Mouse (Mus musculus) kidney, embryonic 14.5 days (tissue): Measurements from ENCODE around the gene Vps25. TPM values are rescaled to one million over a fixed set of nuclear protein-coding genes. Genes with fewer than 3 reads are reported as not detected.
A peak's percentile ranks its signal among the peaks of the same experiment; 100 is the strongest.

Source experiments
- ATAC-seq: fragments of 200-750 bp; cut with Nextera tagmentation; 2 replicates; pipeline ENCODE4 v1.8.0; 2017; ENCODE audit warnings: moderate number of reproducible peaks, mild to moderate bottlenecking, moderate TSS enrichment, moderate library complexity; ENCODE audit not compliant: low FRiP score, low TSS enrichment
- H3K27ac ChIP-seq: fragments of 300-500 bp; sonication (generic); 2 replicates; pipeline ENCODE4 v1.5.1; 2014; ENCODE audit warnings: low read depth, mild to moderate bottlenecking, low read length, moderate library complexity, mixed read lengths
- H3K27me3 ChIP-seq: fragments of 300-500 bp; sonication (generic); 2 replicates; pipeline ENCODE4 v1.6.1; 2014; ENCODE audit warnings: mild to moderate bottlenecking, low read length; ENCODE audit not compliant: control insufficient read depth, insufficient read depth
- H3K36me3 ChIP-seq: fragments of 300-500 bp; sonication (generic); 2 replicates; pipeline ENCODE4 v1.6.1; 2014; ENCODE audit warnings: low read length, mixed read lengths; ENCODE audit not compliant: control insufficient read depth, insufficient read depth
- H3K4me1 ChIP-seq: fragments of 300-500 bp; sonication (generic); 2 replicates; pipeline ENCODE4 v1.6.1; 2014; ENCODE audit warnings: low read length, mixed read lengths; ENCODE audit not compliant: control insufficient read depth, insufficient read depth
- H3K4me2 ChIP-seq: fragments of 300-500 bp; sonication (generic); replicated peaks from 2 replicates; pipeline ENCODE4 v1.6.1; 2014; ENCODE audit warnings: low read depth, mild to moderate bottlenecking, low read length
- H3K4me3 ChIP-seq: fragments of 300-500 bp; sonication (generic); 2 replicates; pipeline ENCODE4 v1.5.1; 2014; ENCODE audit warnings: mild to moderate bottlenecking, low read length
- H3K9ac ChIP-seq: fragments of 300-500 bp; sonication (generic); 2 replicates; pipeline ENCODE4 v1.6.1; 2014; ENCODE audit warnings: low read depth, mild to moderate bottlenecking, low read length, moderate library complexity
- H3K9me3 ChIP-seq: fragments of 300-500 bp; sonication (generic); 2 replicates; pipeline ENCODE4 v1.6.1; 2016; ENCODE audit warnings: low read length; ENCODE audit not compliant: control insufficient read depth
- WGBS: fragments of 180-500 bp; shearing (Covaris S2); extraction: QIAGEN DNeasy Blood & Tissue Kit; methylation state at CpG from one replicate; pipeline ENCODE4 v1.1.7; 2014; 5-methylcytosine and 5-hydroxymethylcytosine counted together
- polyA plus RNA-seq: library from polyadenylated mRNA; unstranded; fragments of >200 nt; fragmentation: Nextera tagmentation; extraction: Ambion mirVana; gene quantifications from 2 replicates; pipeline ENCODE4 v1.2.1, GENCODE M21; 2014

Gene Vps25
- polyA plus RNA-seq, 1 experiment from 2014 or later, result 154 TPM

- Histone ChIP-seq H3K27me3 (peaks cover 9% of the 10 kb centered on the region; the same call in 1 of the 2 replicates), H3K9me3 (no peaks in the 10 kb centered on the region), H3K4me3 (peak overlapping the region; percentile 50), H3K27ac (no peak overlapping the region), H3K9ac (peak overlapping the region; percentile 46; the same call in 1 of the 2 replicates), H3K36me3 (peaks cover 2% of the 10 kb centered on the region; the same call in 1 of the 2 replicates), H3K4me2 (peak overlapping the region; percentile 75), H3K4me1 (peaks cover 42% of the 10 kb centered on the region)
- ATAC-seq, result no peak
- WGBS, result 10% methylated on average over 32 of the region's 32 CpGs
These were observed 9.9 kb downstream of the Vps25 start for GRCm38 (mm10) chr11:101263138-101263988.

GRCm38 (mm10) chr11:101263989-101264280 lies 10.4 kb downstream of the Vps25 start:
- peak overlapping the region; percentile 50; the same call in 1 of the 2 replicates for H3K4me3 ChIP-seq
- ATAC-seq, result no peak
- peaks cover 36% of the 10 kb centered on the region for H3K4me1 ChIP-seq
- H3K4me2 ChIP-seq, result peak overlapping the region; percentile 75; the same call in 1 of the 2 replicates
- H3K9ac ChIP-seq, result no peak overlapping the region; the same call in 1 of the 2 replicates
- no peaks in the 10 kb centered on the region for H3K9me3 ChIP-seq
- peaks cover 9% of the 10 kb centered on the region; the same call in 1 of the 2 replicates for H3K27me3 ChIP-seq
- WGBS, result 14% methylated on average over 3 of the region's 3 CpGs
- H3K36me3 ChIP-seq, result 0 out of 2 replicates have a peak, but pooled peaks cover 3% of the 10 kb centered on the region
- H3K27ac ChIP-seq, result no peak overlapping the region

GRCm38 (mm10) chr11:101264954-101265471 lies 11.5 kb downstream of the Vps25 start:
- Histone ChIP-seq H3K27ac (no peak overlapping the region), H3K36me3 (0 out of 2 replicates have a peak, but pooled peaks cover 3% of the 10 kb centered on the region), H3K4me3 (peak overlapping the region; percentile 12), H3K27me3 (peaks cover 9% of the 10 kb centered on the region; the same call in 1 of the 2 replicates), H3K4me2 (peak overlapping the region; percentile 38), H3K9me3 (no peaks in the 10 kb centered on the region), H3K4me1 (peaks cover 30% of the 10 kb centered on the region), H3K9ac (peak overlapping the region; percentile 1; the same call in 1 of the 2 replicates)
- WGBS, result 6% methylated on average over 31 of the region's 31 CpGs
- no peak for ATAC-seq

- Histone ChIP-seq H3K27me3 (peaks cover 9% of the 10 kb centered on the region; the same call in 1 of the 2 replicates), H3K4me2 (no peak overlapping the region; the same call in 1 of the 2 replicates), H3K9me3 (no peaks in the 10 kb centered on the region), H3K36me3 (0 out of 2 replicates have a peak, but pooled peaks cover 3% of the 10 kb centered on the region), H3K27ac (no peak overlapping the region), H3K4me3 (no peak overlapping the region), H3K9ac (no peak overlapping the region), H3K4me1 (peaks cover 30% of the 10 kb centered on the region)
- 47% methylated on average over 6 of the region's 6 CpGs for WGBS
- no peak for ATAC-seq
These were observed 12.4 kb downstream of the Vps25 start for GRCm38 (mm10) chr11:101265906-101266305.

- Histone ChIP-seq H3K4me3 (no peak overlapping the region), H3K4me2 (no peak overlapping the region), H3K9me3 (no peaks in the 10 kb centered on the region), H3K9ac (no peak overlapping the region), H3K4me1 (peaks cover 10% of the 10 kb centered on the region; the same call in 1 of the 2 replicates), H3K27ac (no peak overlapping the region), H3K27me3 (no peaks in the 10 kb centered on the region), H3K36me3 (0 out of 2 replicates have a peak, but pooled peaks cover 3% of the 10 kb centered on the region)
- WGBS, result 11% methylated on average over 10 of the region's 10 CpGs
- ATAC-seq, result no peak
These were observed 16.1 kb downstream of the Vps25 start for GRCm38 (mm10) chr11:101269577-101270116.

GRCm38 (mm10) chr11:101272446-101272845 lies 18.9 kb downstream of the Vps25 start:
- WGBS, result 86% methylated on average over 3 of the region's 3 CpGs
- Histone ChIP-seq H3K9ac (no peak overlapping the region), H3K4me3 (no peak overlapping the region), H3K4me2 (no peak overlapping the region), H3K27me3 (no peaks in the 10 kb centered on the region), H3K4me1 (peaks cover 21% of the 10 kb centered on the region), H3K36me3 (peaks cover 9% of the 10 kb centered on the region; the same call in 1 of the 2 replicates), H3K27ac (no peak overlapping the region), H3K9me3 (no peaks in the 10 kb centered on the region)
- no peak for ATAC-seq

GRCm38 (mm10) chr11:101275309-101275708 lies 21.8 kb downstream of the Vps25 start:
- Histone ChIP-seq H3K36me3 (peaks cover 5% of the 10 kb centered on the region; the same call in 1 of the 2 replicates), H3K9ac (no peak overlapping the region), H3K27me3 (no peaks in the 10 kb centered on the region), H3K27ac (no peak overlapping the region), H3K4me1 (peaks cover 31% of the 10 kb centered on the region), H3K4me3 (no peak overlapping the region), H3K4me2 (no peak overlapping the region), H3K9me3 (no peaks in the 10 kb centered on the region)
- ATAC-seq, result no peak
- 78% methylated on average over 4 of the region's 4 CpGs for WGBS

- peak overlapping the region; percentile 45; the same call in 1 of the 2 replicates for H3K27ac ChIP-seq
- H3K4me2 ChIP-seq, result peak overlapping the region; percentile 84
- peak overlapping the region; percentile 36; the same call in 1 of the 2 replicates for H3K9ac ChIP-seq
These were observed 23.0 kb downstream of the Vps25 start for GRCm38 (mm10) chr11:101276319-101277070.

More at GRCm38 (mm10) chr11:101276319-101277070, 23.0 kb downstream of the Vps25 start:
- no peaks in the 10 kb centered on the region for H3K9me3 ChIP-seq
- ATAC-seq, result no peak
- H3K4me3 ChIP-seq, result no peak overlapping the region; the same call in 1 of the 2 replicates
- peaks cover 37% of the 10 kb centered on the region for H3K4me1 ChIP-seq
- H3K36me3 ChIP-seq, result peaks cover 5% of the 10 kb centered on the region; the same call in 1 of the 2 replicates
- WGBS, result 32% methylated on average over 27 of the region's 27 CpGs
- H3K27me3 ChIP-seq, result no peaks in the 10 kb centered on the region
